Comparison of ENCODE assay signal across 7 mouse cellular contexts in genomic region chr6:97416972-97417554, GRCm38 (mm10).
DNase-seq lines count a peak whose midpoint lies in the region; TF ChIP-seq lines count a peak whose summit lies in the region.

No protein-coding gene starts in this region.

- no peaks in the 10 kb centered on the region for H3K27me3 ChIP-seq in ES-Bruce4 (ENCODE audit: control insufficient read depth, insufficient read depth, low read length, poor library complexity, severe bottlenecking)

- H3K36me3 ChIP-seq in ES-Bruce4 (ENCODE audit: control insufficient read depth, insufficient read depth, low read length, poor library complexity, severe bottlenecking), result no peaks in the 10 kb centered on the region

- no peak overlapping the region for H3K4me3 ChIP-seq in ES-Bruce4 (ENCODE audit: low read depth, low read length)

- H3K27ac ChIP-seq in ES-Bruce4 (ENCODE audit: insufficient read depth, low read length), result no peak overlapping the region

- no peak for TF ChIP-seq EP300 in ES-Bruce4 (IDR thresholded peaks at IDR 0.05; ENCODE audit: insufficient read depth, low read depth, low read length)

- H3K9ac ChIP-seq in ES-Bruce4 (ENCODE audit: low read depth, poor library complexity, severe bottlenecking), result no peak overlapping the region

- no peaks in the 10 kb centered on the region for H3K4me1 ChIP-seq in ES-Bruce4 (ENCODE audit: control insufficient read depth, insufficient read depth, low read length)

- no peaks in the 10 kb centered on the region for H3K9me3 ChIP-seq in ES-Bruce4 (replicated peaks; ENCODE audit: control insufficient read depth, insufficient read depth, low read length, poor library complexity, severe bottlenecking)

- TF ChIP-seq CTCF in ES-Bruce4 (IDR thresholded peaks at IDR 0.05; ENCODE audit: low read depth, low read length), result peak; percentile 95

- peak; percentile 68 to 72 for DNase-seq in adrenal gland, adult 18-20 months (ENCODE audit: low spot score in 2 of 2)
- DNase-seq in embryo, embryonic 10.5 days (ENCODE audit: low spot score), result peak; percentile 84
- DNase-seq in heart, adult 8-10 months (ENCODE audit: low spot score), result peak; percentile 70
- peak; percentile 73 to 88 for DNase-seq in kidney, postnatal 36 days
- peak; percentile 84 for DNase-seq in lung, postnatal 10 days
- DNase-seq in right cerebral cortex, postnatal 4 days, result peak; percentile 69

- no peak for TF ChIP-seq POLR2A in ES-Bruce4 (IDR thresholded peaks at IDR 0.05; ENCODE audit: insufficient read depth, low read length)
